In the genomic region with DNA sequence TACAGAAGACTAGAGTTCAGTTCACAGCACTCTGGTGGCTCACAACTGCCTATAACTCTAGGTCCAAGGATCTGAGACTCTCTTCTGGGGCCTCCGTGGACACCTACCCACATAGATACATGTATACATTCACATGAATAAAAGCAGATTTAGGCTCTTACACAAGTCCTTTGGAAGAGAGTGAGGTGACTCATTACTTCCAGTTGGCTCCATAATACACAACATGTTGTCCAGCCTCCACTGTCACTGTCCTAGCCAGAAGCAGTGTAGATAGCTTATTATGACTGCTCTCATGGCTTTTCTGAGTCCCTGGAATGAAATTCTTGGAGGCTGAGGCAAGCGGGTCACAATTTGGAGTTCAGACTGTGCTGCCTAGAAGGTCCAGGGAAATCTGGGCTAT, we compare ENCODE assay signal across 18 mouse cellular contexts.
"Had no signal": no experiment of that assay in that cellular context is flagged by ENCODE, and none has a peak within 500 bp of the region (broad histone marks: within the 10 kb centered on the region; RNA-seq: fewer than 3 reads in every experiment).

No protein-coding gene starts in this region.

- H3K4me1 ChIP-seq: midbrain, embryonic 13.5 days; midbrain, embryonic 15.5 days; neural tube, embryonic 13.5 days; neural tube, embryonic 15.5 days; stomach, embryonic 15.5 days had no signal

- H3K4me3 ChIP-seq: megakaryocyte, embryonic 14.5 days; midbrain, embryonic 13.5 days; midbrain, embryonic 15.5 days; myocyte; neural tube, embryonic 13.5 days; neural tube, embryonic 15.5 days; stomach, embryonic 15.5 days had no signal

- H3K27me3 ChIP-seq: midbrain, embryonic 13.5 days; midbrain, embryonic 15.5 days; neural tube, embryonic 13.5 days; neural tube, embryonic 15.5 days; stomach, embryonic 15.5 days had no signal

- ATAC-seq: midbrain, embryonic 13.5 days; midbrain, embryonic 15.5 days had no signal

- H3K36me3 ChIP-seq: midbrain, embryonic 13.5 days; midbrain, embryonic 15.5 days; neural tube, embryonic 13.5 days; neural tube, embryonic 15.5 days; stomach, embryonic 15.5 days had no signal

- DNase-seq: lung, adult 18-20 months; lung, embryonic 14.5 days; lung, postnatal 14 days; lung, postnatal 36 days; right cerebral cortex, postnatal 14 days; thymus, adult 2 months; thymus, postnatal 25 days; thymus, postnatal 4 days had no signal

- H3K27ac ChIP-seq: macrophage; midbrain, embryonic 13.5 days; midbrain, embryonic 15.5 days; neural tube, embryonic 13.5 days; neural tube, embryonic 15.5 days; stomach, embryonic 15.5 days; stomach, postnatal 0 days had no signal

- H3K9me3 ChIP-seq: midbrain, embryonic 13.5 days; midbrain, embryonic 15.5 days; neural tube, embryonic 13.5 days; neural tube, embryonic 15.5 days; stomach, embryonic 15.5 days had no signal

- H3K9ac ChIP-seq: lung, embryonic 14.5 days; midbrain, embryonic 13.5 days; midbrain, embryonic 15.5 days; neural tube, embryonic 13.5 days; neural tube, embryonic 15.5 days; stomach, embryonic 15.5 days had no signal

- H3K4me2 ChIP-seq: lung, embryonic 14.5 days; midbrain, embryonic 11.5 days; midbrain, embryonic 13.5 days; midbrain, embryonic 15.5 days; neural tube, embryonic 13.5 days; neural tube, embryonic 15.5 days; stomach, embryonic 15.5 days had no signal
